Mouse (Mus musculus): ENCODE data around the gene Cbx2. TPM values are rescaled to one million over a fixed set of nuclear protein-coding genes. Genes with fewer than 3 reads are reported as not detected.
A peak's percentile ranks its signal among the peaks of the same experiment; 100 is the strongest.

Gene Cbx2
- polyA plus RNA-seq, 1 experiment, result 10.2 TPM

- H3K27me3 ChIP-seq (ENCODE audit: control insufficient read depth, insufficient read depth, insufficient read length), result peaks cover 24% of the 10 kb centered on the region
- H3K79me2 ChIP-seq (ENCODE audit: control insufficient read depth, insufficient read depth), result no peaks in the 10 kb centered on the region
- no peak overlapping the region for H3ac ChIP-seq (ENCODE audit: control insufficient read depth, insufficient read length)
- no peaks in the 10 kb centered on the region for H3K36me3 ChIP-seq (ENCODE audit: control insufficient read depth, insufficient read depth)
- no peak overlapping the region for H3K4me3 ChIP-seq
- TF ChIP-seq POLR2AphosphoS2 (IDR thresholded peaks at IDR 0.05; ENCODE audit: insufficient read length, low read depth), result no peak
- TF ChIP-seq REST (IDR thresholded peaks at IDR 0.05; ENCODE audit: insufficient read depth, insufficient read length), result no peak
- TF ChIP-seq MYOG (IDR thresholded peaks at IDR 0.05; ENCODE audit: control insufficient read depth in 1 of 3, insufficient read depth in 1 of 3, insufficient read length in 2 of 3, low read depth in 2 of 3), result no peak
- no peak for TF ChIP-seq TCF3 (IDR thresholded peaks at IDR 0.05; ENCODE audit: insufficient read length, low read depth)
- no peak for TF ChIP-seq SRF (IDR thresholded peaks at IDR 0.05; ENCODE audit: control insufficient read depth, insufficient read length, low read depth)
- no peak for TF ChIP-seq POLR2A (IDR thresholded peaks at IDR 0.05; ENCODE audit: insufficient read length, low read depth)
- no peak for TF ChIP-seq CEBPB (IDR thresholded peaks at IDR 0.05; ENCODE audit: insufficient read depth, poor library complexity, severe bottlenecking)
- no peak for TF ChIP-seq MYOD1 (IDR thresholded peaks at IDR 0.05; ENCODE audit: control insufficient read depth in 1 of 3, insufficient read length in 2 of 3, low read depth in 2 of 3)
- H3K4me2 ChIP-seq (ENCODE audit: low read depth), result peak overlapping the region; percentile 93
These were observed 31.9 kb downstream of the Cbx2 start for GRCm38 (mm10) chr11:119054351-119055345.

DNA sequence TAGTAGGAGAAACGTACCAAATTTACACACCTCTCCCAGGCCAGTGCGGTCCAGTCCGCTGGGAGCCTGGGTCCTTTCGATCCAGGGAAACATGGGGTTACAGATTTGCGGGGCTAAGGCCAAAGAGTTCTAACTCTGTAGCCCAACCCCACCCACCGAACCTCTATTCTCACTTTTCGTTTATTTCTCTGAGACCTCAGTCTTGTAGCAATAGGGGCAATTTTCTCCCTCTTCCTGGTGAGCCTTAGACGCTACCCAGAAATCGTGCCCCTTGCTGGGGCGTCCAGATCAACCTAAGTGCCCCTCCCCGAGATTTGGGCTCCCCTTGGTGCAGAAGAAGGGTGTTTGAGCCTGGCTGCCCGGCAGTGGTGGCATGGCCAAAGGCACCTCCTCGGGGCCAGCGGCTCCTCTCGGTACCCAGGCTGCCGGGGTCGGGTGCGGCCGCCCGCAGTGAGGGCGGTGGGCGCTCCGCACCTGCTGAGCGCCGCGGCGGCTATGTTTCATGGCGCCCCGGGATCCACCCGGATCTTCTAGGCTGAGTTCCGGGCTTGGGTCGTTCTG is 32.9 kb downstream of the Cbx2 start:
- TF ChIP-seq TCF3 (IDR thresholded peaks at IDR 0.05; ENCODE audit: insufficient read length, low read depth), result no peak
- no peak for TF ChIP-seq MYOD1 (IDR thresholded peaks at IDR 0.05; ENCODE audit: control insufficient read depth in 1 of 3, insufficient read length in 2 of 3, low read depth in 2 of 3)
- TF ChIP-seq POLR2AphosphoS2 (IDR thresholded peaks at IDR 0.05; ENCODE audit: insufficient read length, low read depth), result no peak
- no peak for TF ChIP-seq MAX (IDR thresholded peaks at IDR 0.05; ENCODE audit: low read depth)
- no peak for TF ChIP-seq USF1 (IDR thresholded peaks at IDR 0.05; ENCODE audit: low read depth)
- no peak for TF ChIP-seq MYOG (IDR thresholded peaks at IDR 0.05; ENCODE audit: control insufficient read depth in 1 of 3, insufficient read depth in 1 of 3, insufficient read length in 2 of 3, low read depth in 2 of 3)
- TF ChIP-seq E2F4 (IDR thresholded peaks at IDR 0.05; ENCODE audit: insufficient read depth), result no peak
- no peak for TF ChIP-seq SRF (IDR thresholded peaks at IDR 0.05; ENCODE audit: control insufficient read depth, insufficient read length, low read depth)
- TF ChIP-seq POLR2A (IDR thresholded peaks at IDR 0.05; ENCODE audit: insufficient read length, low read depth), result no peak
- TF ChIP-seq REST (IDR thresholded peaks at IDR 0.05; ENCODE audit: insufficient read depth, insufficient read length), result no peak
- TF ChIP-seq CEBPB (IDR thresholded peaks at IDR 0.05; ENCODE audit: insufficient read depth, poor library complexity, severe bottlenecking), result no peak
- TF ChIP-seq TCF12 (IDR thresholded peaks at IDR 0.05; ENCODE audit: insufficient read depth, poor library complexity, severe bottlenecking), result no peak
- Histone ChIP-seq H3K4me2 (ENCODE audit: low read depth) (peak overlapping the region; percentile 85), H3K4me3 (peak overlapping the region; percentile 36), H3K36me3 (ENCODE audit: control insufficient read depth, insufficient read depth) (no peaks in the 10 kb centered on the region), H3ac (ENCODE audit: control insufficient read depth, insufficient read length) (peak overlapping the region; percentile 49), H3K79me2 (ENCODE audit: control insufficient read depth, insufficient read depth) (no peaks in the 10 kb centered on the region), H3K27me3 (ENCODE audit: control insufficient read depth, insufficient read depth, insufficient read length) (peaks cover 23% of the 10 kb centered on the region)

DNA sequence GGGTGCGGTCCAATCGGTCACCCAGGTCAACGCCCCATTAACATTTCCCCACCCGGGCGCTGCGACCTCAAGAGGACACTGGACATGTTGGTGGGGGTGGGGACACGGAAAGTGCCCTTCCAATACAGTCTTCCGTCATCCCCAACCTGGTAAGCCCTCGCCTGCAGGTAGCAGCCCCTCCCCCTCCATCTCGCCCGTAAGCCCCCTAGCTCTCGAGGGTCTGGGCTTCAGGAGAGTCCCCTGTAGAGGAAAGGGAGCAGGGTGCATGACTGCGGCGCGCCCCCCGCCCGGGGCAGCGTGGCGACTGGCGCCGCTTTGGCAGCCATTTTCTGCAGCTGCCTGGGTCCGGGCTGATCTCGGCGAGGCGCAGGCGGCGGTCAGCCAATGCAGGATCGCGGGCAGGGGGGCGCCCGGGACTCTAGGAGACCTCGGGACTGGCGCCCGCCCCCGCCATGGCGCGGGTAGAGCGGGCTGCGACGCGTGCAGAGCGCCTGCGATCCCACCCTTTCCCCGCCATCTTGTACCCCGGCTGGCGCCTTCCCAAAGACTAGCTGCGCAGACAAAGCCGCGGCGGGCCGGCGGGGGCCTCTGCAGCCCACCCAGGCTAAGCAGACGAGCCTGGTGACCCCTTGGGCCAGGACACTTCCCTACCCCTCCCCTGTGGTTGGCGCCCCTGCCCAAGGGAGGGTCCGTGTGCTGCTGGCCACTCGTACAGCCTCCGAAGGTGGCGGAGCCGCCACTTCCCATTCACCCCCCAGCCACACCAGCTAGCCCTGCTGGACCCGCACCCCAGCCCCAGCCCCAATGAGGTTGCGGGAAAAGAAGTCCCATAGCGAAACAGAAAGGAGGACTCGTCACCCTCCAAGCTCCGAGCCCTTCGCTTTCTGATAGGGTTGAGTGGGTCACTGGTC is 33.8 kb downstream of the Cbx2 start:
- H3K79me2 ChIP-seq (ENCODE audit: control insufficient read depth, insufficient read depth), result no peaks in the 10 kb centered on the region
- H3ac ChIP-seq (ENCODE audit: control insufficient read depth, insufficient read length), result peak overlapping the region; percentile 49
- H3K4me3 ChIP-seq, result peak overlapping the region; percentile 36
- H3K36me3 ChIP-seq (ENCODE audit: control insufficient read depth, insufficient read depth), result no peaks in the 10 kb centered on the region
- peaks cover 28% of the 10 kb centered on the region for H3K27me3 ChIP-seq (ENCODE audit: control insufficient read depth, insufficient read depth, insufficient read length)
- TF ChIP-seq POLR2A (IDR thresholded peaks at IDR 0.05; ENCODE audit: insufficient read length, low read depth) (peak; percentile 61), E2F4 (IDR thresholded peaks at IDR 0.05; ENCODE audit: insufficient read depth) (no peak), MYOG (IDR thresholded peaks at IDR 0.05; ENCODE audit: control insufficient read depth in 1 of 3, insufficient read depth in 1 of 3, insufficient read length in 2 of 3, low read depth in 2 of 3) (peak in 1 of 3 experiments; percentile 26), POLR2AphosphoS2 (IDR thresholded peaks at IDR 0.05; ENCODE audit: insufficient read length, low read depth) (peak; percentile 46), REST (IDR thresholded peaks at IDR 0.05; ENCODE audit: insufficient read depth, insufficient read length) (no peak), MYOD1 (IDR thresholded peaks at IDR 0.05; ENCODE audit: control insufficient read depth in 1 of 3, insufficient read length in 2 of 3, low read depth in 2 of 3) (peak in 1 of 3 experiments; percentile 21), USF1 (IDR thresholded peaks at IDR 0.05; ENCODE audit: low read depth) (no peak)
- H3K4me2 ChIP-seq (ENCODE audit: low read depth), result peak overlapping the region; percentile 85

GRCm38 (mm10) chr11:119057291-119057690 is 34.5 kb downstream of the Cbx2 start:
- TF ChIP-seq POLR2A (IDR thresholded peaks at IDR 0.05; ENCODE audit: insufficient read length, low read depth) (no peak), USF1 (IDR thresholded peaks at IDR 0.05; ENCODE audit: low read depth) (no peak), TCF12 (IDR thresholded peaks at IDR 0.05; ENCODE audit: insufficient read depth, poor library complexity, severe bottlenecking) (no peak), E2F4 (IDR thresholded peaks at IDR 0.05; ENCODE audit: insufficient read depth) (no peak)
- peak overlapping the region; percentile 36 for H3K4me3 ChIP-seq
- H3K36me3 ChIP-seq (ENCODE audit: control insufficient read depth, insufficient read depth), result no peaks in the 10 kb centered on the region
- peak overlapping the region; percentile 85 for H3K4me2 ChIP-seq (ENCODE audit: low read depth)
- H3K27me3 ChIP-seq (ENCODE audit: control insufficient read depth, insufficient read depth, insufficient read length), result peaks cover 30% of the 10 kb centered on the region
- H3K79me2 ChIP-seq (ENCODE audit: control insufficient read depth, insufficient read depth), result no peaks in the 10 kb centered on the region
- H3ac ChIP-seq (ENCODE audit: control insufficient read depth, insufficient read length), result peak overlapping the region; percentile 49
